Comparison of ENCODE assay signal across 15 mouse cellular contexts in genomic region chr16:69949339-69949738, GRCm38 (mm10).
"Had no signal": no experiment of that assay in that cellular context is flagged by ENCODE, and none has a peak within 500 bp of the region (broad histone marks: within the 10 kb centered on the region; RNA-seq: fewer than 3 reads in every experiment).

No protein-coding gene starts in this region.

- H3K9ac ChIP-seq: lung, embryonic 14.5 days; midbrain, embryonic 13.5 days; midbrain, embryonic 15.5 days; neural tube, embryonic 12.5 days; stomach, embryonic 15.5 days had no signal

- H3K4me2 ChIP-seq: lung, embryonic 14.5 days; midbrain, embryonic 11.5 days; midbrain, embryonic 13.5 days; midbrain, embryonic 15.5 days; neural tube, embryonic 12.5 days; stomach, embryonic 15.5 days had no signal

- H3K27ac ChIP-seq: midbrain, embryonic 13.5 days; midbrain, embryonic 15.5 days; neural tube, embryonic 12.5 days; stomach, embryonic 15.5 days; stomach, postnatal 0 days had no signal

- H3K36me3 ChIP-seq: midbrain, embryonic 13.5 days; midbrain, embryonic 15.5 days; neural tube, embryonic 12.5 days; stomach, embryonic 15.5 days had no signal

- H3K27me3 ChIP-seq: megakaryocyte, embryonic 14.5 days; midbrain, embryonic 13.5 days; midbrain, embryonic 15.5 days; neural tube, embryonic 12.5 days; stomach, embryonic 15.5 days had no signal

- H3K4me1 ChIP-seq: megakaryocyte, embryonic 14.5 days; midbrain, embryonic 13.5 days; midbrain, embryonic 15.5 days; neural tube, embryonic 12.5 days; stomach, embryonic 15.5 days had no signal

- H3K9me3 ChIP-seq: midbrain, embryonic 13.5 days; midbrain, embryonic 15.5 days; neural tube, embryonic 12.5 days; stomach, embryonic 15.5 days had no signal

- DNase-seq: lung, adult 18-20 months; lung, embryonic 14.5 days; lung, postnatal 10 days; lung, postnatal 4 days; right cerebral cortex, postnatal 14 days; thymus, adult 2 months; thymus, postnatal 25 days; thymus, postnatal 4 days had no signal

- H3K4me3 ChIP-seq: megakaryocyte, embryonic 14.5 days; midbrain, embryonic 13.5 days; midbrain, embryonic 15.5 days; neural tube, embryonic 12.5 days; stomach, embryonic 15.5 days had no signal

- ATAC-seq: midbrain, embryonic 13.5 days; midbrain, embryonic 15.5 days had no signal
